Mouse (Mus musculus) erythroblast, embryonic 14.5 days (primary cell): Measurements from ENCODE around the gene Rspo4.

ENCODE experiments used
- GATA1 ChIP-seq: IDR thresholded peaks from 2 replicates; pipeline ENCODE4 v1.6.1; 2012; ENCODE audit warnings: low read length, inconsistent platforms, mixed read lengths
- TAL1 ChIP-seq: IDR thresholded peaks from 3 replicates; pipeline ENCODE4 v1.6.1; 2012; ENCODE audit warnings: low read length, inconsistent platforms, mixed read lengths

- TF ChIP-seq GATA1 = no peak
- TF ChIP-seq TAL1 = no peak
These were observed 53.2 kb downstream of the Rspo4 start for GRCm38 (mm10) chr2:151895911-151896310.
